Mouse (Mus musculus): ENCODE data around the gene Slc26a5. TPM values are rescaled to one million over a fixed set of nuclear protein-coding genes. Genes with fewer than 3 reads are reported as not detected.

Gene Slc26a5
- polyA plus RNA-seq, 1 experiment from 2014 or later: not detected

Other genes with a start within 250 kb of the Slc26a5 start
- 0.22 and 0.26 TPM in 2 replicates for gene Fbxl13, start 220.0 kb downstream of the Slc26a5 start, polyA plus RNA-seq (2016; fragmentation: Nextera tagmentation; extraction: Ambion mirVana)
- gene Armc10, start 219.8 kb downstream of the Slc26a5 start, polyA plus RNA-seq (2016; fragmentation: Nextera tagmentation; extraction: Ambion mirVana): 23.0 and 32.8 TPM in 2 replicates
- gene Napepld, start 164.2 kb downstream of the Slc26a5 start, polyA plus RNA-seq (2016; fragmentation: Nextera tagmentation; extraction: Ambion mirVana): 3.1 and 3.7 TPM in 2 replicates
- 100 and 115 TPM in 2 replicates for gene Pmpcb, start 128.5 kb downstream of the Slc26a5 start, polyA plus RNA-seq (2016; fragmentation: Nextera tagmentation; extraction: Ambion mirVana)
- 63.2 and 82.9 TPM in 2 replicates for gene Dnajc2, start 80.4 kb downstream of the Slc26a5 start, polyA plus RNA-seq (2016; fragmentation: Nextera tagmentation; extraction: Ambion mirVana)
- 197 and 226 TPM in 2 replicates for gene Psmc2, start 80.3 kb downstream of the Slc26a5 start, polyA plus RNA-seq (2016; fragmentation: Nextera tagmentation; extraction: Ambion mirVana)